Mouse (Mus musculus) liver, embryonic 14.5 days (tissue): ENCODE data around the gene Slc25a45. TPM values are rescaled to one million over a fixed set of nuclear protein-coding genes. Genes with fewer than 3 reads are reported as not detected.
A peak's percentile ranks its signal among the peaks of the same experiment; 100 is the strongest.

Experiments
- ATAC-seq: fragments of 200-750 bp; cut with Nextera tagmentation; 2 replicates; pipeline ENCODE4 v1.8.0; 2017; ENCODE audit warnings: moderate number of reproducible peaks, mild to moderate bottlenecking, moderate library complexity; ENCODE audit not compliant: insufficient read depth
- DNase-seq, 3 experiments: peaks; one replicate each; pipeline ENCODE4 v3.0.0-alpha.2; 2012 to 2013; ENCODE audit warnings: low read depth in 3 of 3, low spot score in 3 of 3
- H3K27ac ChIP-seq: fragments of 300-500 bp; sonication (generic); 2 replicates; pipeline ENCODE4 v1.5.1; 2014; ENCODE audit warnings: moderate library complexity, mild to moderate bottlenecking, control low read depth, inconsistent platforms
- H3K27me3 ChIP-seq: fragments of 300-500 bp; sonication (generic); 2 replicates; pipeline ENCODE4 v1.6.1; 2014; ENCODE audit warnings: mild to moderate bottlenecking, low read length, moderate library complexity; ENCODE audit not compliant: control insufficient read depth, insufficient read depth
- H3K36me3 ChIP-seq: fragments of 300-500 bp; sonication (generic); replicated peaks from 2 replicates; pipeline ENCODE4 v1.6.1; 2014; ENCODE audit warnings: low read depth; ENCODE audit not compliant: control insufficient read depth, insufficient read depth
- H3K4me1 ChIP-seq, 2 experiments: fragments of 200-500 bp in 1 of 2; fragments of 300-500 bp in 1 of 2; sonication (generic) in 1 of 2; replicated peaks; 2 replicates each; pipeline ENCODE4 v1.6.1; 2012 to 2014; ENCODE audit warnings: antibody characterized with exemption in 1 of 2, inconsistent platforms in 1 of 2, low read length in 1 of 2; ENCODE audit not compliant: control insufficient read depth in 2 of 2, insufficient read depth in 2 of 2
- H3K4me2 ChIP-seq: fragments of 300-500 bp; sonication (generic); 2 replicates; pipeline ENCODE4 v1.6.1; 2014; ENCODE audit warnings: low read depth, mild to moderate bottlenecking, control low read depth, moderate library complexity
- H3K4me3 ChIP-seq, 2 experiments: fragments of 200-500 bp in 1 of 2; fragments of 300-500 bp in 1 of 2; sonication (generic) in 1 of 2; 2 replicates each; pipeline ENCODE4 v1.5.1; 2012 to 2014; ENCODE audit warnings: low read depth in 2 of 2, low read length in 2 of 2, mild to moderate bottlenecking in 2 of 2, control low read depth in 1 of 2, inconsistent platforms in 1 of 2, moderate library complexity in 1 of 2; ENCODE audit not compliant: insufficient read depth in 1 of 2
- H3K9ac ChIP-seq: fragments of 300-500 bp; sonication (generic); replicated peaks from 2 replicates; pipeline ENCODE4 v1.6.1; 2014; ENCODE audit warnings: mild to moderate bottlenecking, control low read depth, moderate library complexity
- H3K9me3 ChIP-seq: fragments of 300-500 bp; sonication (generic); 2 replicates; pipeline ENCODE4 v1.6.1; 2016; ENCODE audit warnings: low read length, mixed read lengths; ENCODE audit not compliant: control insufficient read depth
- CTCF ChIP-seq: IDR thresholded peaks from 2 replicates; pipeline ENCODE4 v1.5.1; 2016; ENCODE audit warnings: antibody characterized with exemption, low read depth, control low read depth
- EP300 ChIP-seq: IDR thresholded peaks from 2 replicates; pipeline ENCODE4 v1.6.1; 2016; ENCODE audit warnings: antibody characterized with exemption, low read depth
- WGBS: fragments of 180-500 bp; shearing (Covaris S2); extraction: QIAGEN DNeasy Blood & Tissue Kit; methylation state at CpG from one replicate; pipeline ENCODE4 v1.1.7; 2014; ENCODE audit not compliant: insufficient replicate concordance; 5-methylcytosine and 5-hydroxymethylcytosine counted together
- polyA plus RNA-seq, 2 experiments: library from polyadenylated mRNA; depleted of rRNA in 1 of 2; stranded (reverse) in 1 of 2; unstranded in 1 of 2; fragments of >200 nt; fragmentation: Nextera tagmentation in 1 of 2; extraction: Ambion mirVana in 1 of 2; gene quantifications; 2 replicates each; pipeline versions ENCODE4 v1.2.1 to v1.2.3; 2012 to 2014

The Slc25a45 gene
- polyA plus RNA-seq, 2 experiments, result 3.2 to 5.3 TPM

GRCm38 (mm10) chr19:5831224-5831957 lies 46.2 kb upstream of the Slc25a45 start:
- Histone ChIP-seq H3K4me2 (no peak overlapping the region), H3K27me3 (no peaks in the 10 kb centered on the region), H3K4me3 (no peak overlapping the region), H3K4me1 (peaks cover 0 to 9% of the 10 kb centered on the region in 2 experiments; a peak in 3 of 4 replicates), H3K9ac (no peak overlapping the region), H3K27ac (no peak overlapping the region), H3K36me3 (no peaks in the 10 kb centered on the region), H3K9me3 (no peaks in the 10 kb centered on the region)
- ATAC-seq (no peak), DNase-seq (no peak)
- TF ChIP-seq EP300 (no peak), CTCF (no peak)
- WGBS, result 68% methylated on average over 11 of the region's 11 CpGs

- WGBS, result 73% methylated on average over 4 of the region's 4 CpGs
- H3K27ac ChIP-seq, result no peak overlapping the region
- no peaks in the 10 kb centered on the region for H3K36me3 ChIP-seq
- ATAC-seq (no peak), DNase-seq (no peak)
- no peak overlapping the region for H3K4me3 ChIP-seq
- H3K9me3 ChIP-seq, result no peaks in the 10 kb centered on the region
- no peak overlapping the region for H3K4me2 ChIP-seq
- peaks cover 0 to 9% of the 10 kb centered on the region in 2 experiments; a peak in 3 of 4 replicates for H3K4me1 ChIP-seq
- TF ChIP-seq EP300 (no peak), CTCF (no peak)
- H3K27me3 ChIP-seq, result no peaks in the 10 kb centered on the region
- no peak overlapping the region for H3K9ac ChIP-seq
These were observed 45.7 kb upstream of the Slc25a45 start for GRCm38 (mm10) chr19:5831958-5832320.

- no peaks in the 10 kb centered on the region for H3K27me3 ChIP-seq
- H3K9ac ChIP-seq, result no peak overlapping the region
- TF ChIP-seq CTCF, result no peak
- TF ChIP-seq EP300, result no peak
- no peaks in the 10 kb centered on the region for H3K36me3 ChIP-seq
- WGBS, result 61% methylated on average over 6 of the region's 6 CpGs
- H3K4me1 ChIP-seq, result peaks cover 0 to 9% of the 10 kb centered on the region in 2 experiments; a peak in 2 of 4 replicates
- H3K27ac ChIP-seq, result no peak overlapping the region
- no peak overlapping the region for H3K4me3 ChIP-seq
- no peaks in the 10 kb centered on the region for H3K9me3 ChIP-seq
- ATAC-seq (no peak), DNase-seq (no peak)
- no peak overlapping the region for H3K4me2 ChIP-seq
These were observed 45.3 kb upstream of the Slc25a45 start for GRCm38 (mm10) chr19:5832326-5832725.

- no peak overlapping the region; the same call in 1 of the 2 replicates for H3K4me2 ChIP-seq
- H3K27me3 ChIP-seq, result no peaks in the 10 kb centered on the region
- peak; percentile 44; the same call in 1 of the 2 replicates for ATAC-seq
- no peak for TF ChIP-seq EP300
- TF ChIP-seq CTCF, result no peak
- 71% methylated on average over 10 of the region's 10 CpGs for WGBS
- no peak overlapping the region for H3K4me3 ChIP-seq
- no peak overlapping the region for H3K9ac ChIP-seq
- H3K4me1 ChIP-seq, result peaks cover 0 to 9% of the 10 kb centered on the region in 2 experiments; a peak in 2 of 4 replicates
- no peak for DNase-seq
- peak overlapping the region; percentile 27; the same call in 1 of the 2 replicates for H3K27ac ChIP-seq
- no peaks in the 10 kb centered on the region for H3K36me3 ChIP-seq
- no peaks in the 10 kb centered on the region for H3K9me3 ChIP-seq
These were observed 44.1 kb upstream of the Slc25a45 start for GRCm38 (mm10) chr19:5833287-5834100.

- WGBS, result 74% methylated on average over 12 of the region's 12 CpGs
- no peak overlapping the region for H3K9ac ChIP-seq
- DNase-seq (no peak), ATAC-seq (no peak)
- H3K27ac ChIP-seq, result no peak overlapping the region
- H3K4me2 ChIP-seq, result no peak overlapping the region
- H3K4me1 ChIP-seq, result peaks cover 0 to 9% of the 10 kb centered on the region in 2 experiments; a peak in 2 of 4 replicates
- H3K4me3 ChIP-seq, result no peak overlapping the region
- H3K27me3 ChIP-seq, result no peaks in the 10 kb centered on the region
- TF ChIP-seq EP300 (no peak), CTCF (no peak)
- no peaks in the 10 kb centered on the region for H3K36me3 ChIP-seq
- no peaks in the 10 kb centered on the region for H3K9me3 ChIP-seq
These were observed 43.2 kb upstream of the Slc25a45 start for GRCm38 (mm10) chr19:5834260-5834925.
